Mouse (Mus musculus): ENCODE measurements at regions not wholly inside any gene's neighbourhood (a gene's known extent, or its start where the extent isn't known, plus 50 kb on each side); places are given as distances from the start of the nearest gene placed in this dataset.

- POLR2A ChIA-PET: no interaction called here
- TF ChIP-seq CTCF (IDR thresholded peaks at IDR 0.05): peak; percentile 67
- CTCF ChIA-PET: no interaction called here
- peaks cover 3% of the 10 kb centered on the region for H3K27me3 ChIP-seq
- DNase-seq (ENCODE audit: low read depth, low spot score): no peak
- no peak for ATAC-seq
- in situ Hi-C loops (cut with MboI; ENCODE audit: low pct_unique_long_range_greater_than_20kb): no loop called here
Observed at GRCm38 (mm10) chr9:12692329-12692728, 553.3 kb downstream of the Jrkl start.

- no peak for DNase-seq (ENCODE audit: low read depth, low spot score)
- no peak for ATAC-seq
- POLR2A ChIA-PET: no interaction called here
- TF ChIP-seq CTCF (IDR thresholded peaks at IDR 0.05): no peak
- CTCF ChIA-PET: interaction anchor here (1.3 kb wide), 1 partner anchor 9 kb away, joined by 3 read pairs; no protein-coding TSS in a partner anchor
- peaks cover 3% of the 10 kb centered on the region for H3K27me3 ChIP-seq
- in situ Hi-C loops (cut with MboI; ENCODE audit: low pct_unique_long_range_greater_than_20kb): no loop called here
Observed at GRCm38 (mm10) chr9:12690948-12691279, 554.7 kb downstream of the Jrkl start.

- ChIA-PET CTCF (interaction anchor here (1.3 kb wide), 1 partner anchor 9 kb away, joined by 3 read pairs; no protein-coding TSS in a partner anchor), POLR2A (no interaction called here)
- H3K27me3 ChIP-seq: peaks cover 3% of the 10 kb centered on the region
- DNase-seq (ENCODE audit: low read depth, low spot score) (no peak), ATAC-seq (no peak)
- in situ Hi-C loops (cut with MboI; ENCODE audit: low pct_unique_long_range_greater_than_20kb): no loop called here
- no peak for TF ChIP-seq CTCF (IDR thresholded peaks at IDR 0.05)
Observed at GRCm38 (mm10) chr9:12690182-12690947, 555.3 kb downstream of the Jrkl start.

Measured in Patski (cell line).